Mouse (Mus musculus) left cerebral cortex, postnatal 36 days (tissue): ENCODE measurements around the gene Hdac2. TPM values are rescaled to one million over a fixed set of nuclear protein-coding genes. Genes with fewer than 3 reads are reported as not detected.

ENCODE experiments used
- total RNA-seq, 2 experiments: library from RNA; stranded (reverse); gene quantifications; 2 replicates each; pipeline ENCODE4 v1.2.3; 2021

Hdac2 gene
- total RNA-seq, 2 experiments from 2014 or later = 78.3 to 86.3 TPM

Other genes with a start within 250 kb of the Hdac2 start
- 100 to 1,000 TPM; 164 to 165 TPM for gene Marcks, start 164.4 kb downstream of the Hdac2 start, total RNA-seq